Mouse (Mus musculus): Measurements from ENCODE around the gene Gsdma3.
"Not testable (repeated sequence)": the region's sequence is repeated elsewhere in the genome, so short reads cannot be mapped to it uniquely, and the experiment has no call there.

DNA sequence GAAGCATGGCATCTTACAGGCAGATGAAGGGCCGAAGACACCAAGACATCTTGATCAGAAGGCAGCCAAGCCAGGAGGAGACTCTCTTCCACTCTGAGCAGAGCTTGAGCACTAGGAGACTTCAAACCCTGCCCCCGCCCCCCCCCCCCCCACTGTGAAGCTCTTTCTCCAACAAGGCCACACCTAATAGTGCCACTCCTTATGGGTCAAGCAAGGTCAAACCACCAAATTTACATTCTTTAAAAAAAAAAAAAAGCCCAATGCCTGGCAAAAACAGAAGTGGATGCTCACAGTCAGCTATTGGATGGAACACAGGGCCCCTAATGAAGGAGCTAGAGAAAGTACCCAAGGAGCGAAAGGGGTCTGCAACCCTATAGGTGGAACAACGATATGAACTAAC lies 54.4 kb downstream of the Gsdma3 start:
- not testable (repeated sequence) for TF ChIP-seq CTCF, EP300 (IDR thresholded peaks at IDR 0.05; ENCODE audit: low read depth)

All from heart, postnatal 0 days (tissue).